Mouse (Mus musculus): Measurements from ENCODE around the gene Rbpjl.

The Rbpjl gene

GRCm38 (mm10) chr2:164429881-164430615 is 27.1 kb downstream of the Rbpjl start:
- DNase-seq (ENCODE audit: low spot score in 2 of 2), result no peak

GRCm38 (mm10) chr2:164430697-164431096 is 27.8 kb downstream of the Rbpjl start:
- DNase-seq (ENCODE audit: low spot score in 2 of 2), result no peak

- no peak for DNase-seq (ENCODE audit: low spot score in 2 of 2)
Measured at GRCm38 (mm10) chr2:164431676-164432465, 28.9 kb downstream of the Rbpjl start.

- no peak for DNase-seq (ENCODE audit: low spot score in 2 of 2)
Measured at GRCm38 (mm10) chr2:164432541-164433191, 29.7 kb downstream of the Rbpjl start.

- DNase-seq (ENCODE audit: low spot score in 2 of 2), result no peak
Measured at GRCm38 (mm10) chr2:164433278-164433895, 30.4 kb downstream of the Rbpjl start.

- DNase-seq (ENCODE audit: low spot score in 2 of 2), result no peak
Measured at GRCm38 (mm10) chr2:164434681-164435080, 31.7 kb downstream of the Rbpjl start.

- DNase-seq (ENCODE audit: low spot score in 2 of 2), result no peak
Measured at GRCm38 (mm10) chr2:164435216-164436090, 32.5 kb downstream of the Rbpjl start.

- no peak for DNase-seq (ENCODE audit: low spot score in 2 of 2)
Measured at GRCm38 (mm10) chr2:164436215-164436913, 33.4 kb downstream of the Rbpjl start.

GRCm38 (mm10) chr2:164436961-164437360 is 34.0 kb downstream of the Rbpjl start:
- no peak for DNase-seq (ENCODE audit: low spot score in 2 of 2)

- DNase-seq (ENCODE audit: low spot score in 2 of 2), result no peak
Measured at GRCm38 (mm10) chr2:164437710-164438109, 34.8 kb downstream of the Rbpjl start.

GRCm38 (mm10) chr2:164438257-164438656 is 35.3 kb downstream of the Rbpjl start:
- no peak for DNase-seq (ENCODE audit: low spot score in 2 of 2)

- no peak for DNase-seq (ENCODE audit: low spot score in 2 of 2)
Measured at GRCm38 (mm10) chr2:164439001-164439421, 36.1 kb downstream of the Rbpjl start.

GRCm38 (mm10) chr2:164440314-164440713 is 37.4 kb downstream of the Rbpjl start:
- DNase-seq (ENCODE audit: low spot score in 2 of 2), result no peak

- no peak for DNase-seq (ENCODE audit: low spot score in 2 of 2)
Measured at GRCm38 (mm10) chr2:164441155-164441554, 38.2 kb downstream of the Rbpjl start.

- no peak for DNase-seq (ENCODE audit: low spot score in 2 of 2)
Measured at GRCm38 (mm10) chr2:164441731-164442130, 38.8 kb downstream of the Rbpjl start.

GRCm38 (mm10) chr2:164442315-164443050 is 39.5 kb downstream of the Rbpjl start:
- no peak for DNase-seq (ENCODE audit: low spot score in 2 of 2)

- peak; percentile 86 to 92 for DNase-seq (ENCODE audit: low spot score in 2 of 2)
Measured at GRCm38 (mm10) chr2:164443051-164443437, 40.1 kb downstream of the Rbpjl start.

GRCm38 (mm10) chr2:164443460-164444000 is 40.6 kb downstream of the Rbpjl start, which contains the start of gene Sdc4:
Sdc4 (minus strand) TSS chr2:164443887.
- no peak for DNase-seq (ENCODE audit: low spot score in 2 of 2)

GRCm38 (mm10) chr2:164444701-164445100 is 41.8 kb downstream of the Rbpjl start:
- no peak for DNase-seq (ENCODE audit: low spot score in 2 of 2)

All from urinary bladder, postnatal 4 days (tissue).